In genomic region chr9:25150791-25151610, GRCm38 (mm10) we compare ENCODE assay signal across 7 mouse cellular contexts. TPM values are rescaled to one million over a fixed set of nuclear protein-coding genes. Genes with fewer than 3 reads are reported as not detected.
DNase-seq lines count a peak whose midpoint lies in the region; ATAC-seq and TF ChIP-seq lines count a peak whose summit lies in the region.

No protein-coding gene starts in this region.

- H3K4me3 ChIP-seq in MEL (ENCODE audit: control insufficient read depth in 1 of 2, insufficient read depth in 1 of 2, low read depth in 2 of 2, low read length in 2 of 2) = peak overlapping the region; percentile 73 to 94
- H3K4me3 ChIP-seq in forebrain, embryonic 12.5 days (replicated peaks) = peak overlapping the region; percentile 95
- H3K4me3 ChIP-seq in hindbrain, embryonic 14.5 days (replicated peaks; ENCODE audit: low read length) = peak overlapping the region; percentile 89
- peak overlapping the region; percentile 91 for H3K4me3 ChIP-seq in limb, embryonic 13.5 days
- H3K4me3 ChIP-seq in midbrain, embryonic 12.5 days = peak overlapping the region; percentile 94

- H3K27ac ChIP-seq in MEL (ENCODE audit: control insufficient read depth, low read depth, low read length) = peak overlapping the region; percentile 68
- H3K27ac ChIP-seq in forebrain, embryonic 12.5 days = peak overlapping the region; percentile 99
- H3K27ac ChIP-seq in hindbrain, embryonic 14.5 days = peak overlapping the region; percentile 97
- H3K27ac ChIP-seq in limb, embryonic 13.5 days = peak overlapping the region; percentile 100
- peak overlapping the region; percentile 99 for H3K27ac ChIP-seq in midbrain, embryonic 12.5 days (replicated peaks)

- TF ChIP-seq EP300 in MEL (IDR thresholded peaks at IDR 0.05; ENCODE audit: low read depth in 1 of 2, low read length in 2 of 2) = no peak

- peak overlapping the region; percentile 80 for H3K9ac ChIP-seq in MEL (ENCODE audit: control insufficient read depth, low read depth, low read length, poor library complexity, severe bottlenecking)
- peak overlapping the region; percentile 95 for H3K9ac ChIP-seq in forebrain, embryonic 12.5 days
- peak overlapping the region; percentile 93 for H3K9ac ChIP-seq in hindbrain, embryonic 14.5 days
- H3K9ac ChIP-seq in limb, embryonic 13.5 days = peak overlapping the region; percentile 94
- peak overlapping the region; percentile 95 for H3K9ac ChIP-seq in midbrain, embryonic 12.5 days (replicated peaks)

- H3K36me3 ChIP-seq in MEL (ENCODE audit: control insufficient read depth in 1 of 2, insufficient read depth in 2 of 2, low read length in 2 of 2) = peaks cover 0 to 40% of the 10 kb centered on the region in 2 experiments; a peak in 2 of 4 replicates
- H3K36me3 ChIP-seq in forebrain, embryonic 12.5 days (replicated peaks) = no peaks in the 10 kb centered on the region
- 0 out of 2 replicates have a peak, but pooled peaks cover 6% of the 10 kb centered on the region for H3K36me3 ChIP-seq in hindbrain, embryonic 14.5 days (replicated peaks; ENCODE audit: control insufficient read depth, insufficient read depth)
- peaks cover 7% of the 10 kb centered on the region; the same call in 1 of the 2 replicates for H3K36me3 ChIP-seq in limb, embryonic 13.5 days
- no peaks in the 10 kb centered on the region for H3K36me3 ChIP-seq in midbrain, embryonic 12.5 days

- H3K9me3 ChIP-seq in MEL (replicated peaks; ENCODE audit: insufficient read depth, low read length) = no peaks in the 10 kb centered on the region
- H3K9me3 ChIP-seq in forebrain, embryonic 12.5 days = no peaks in the 10 kb centered on the region
- no peaks in the 10 kb centered on the region for H3K9me3 ChIP-seq in hindbrain, embryonic 14.5 days (ENCODE audit: control insufficient read depth, low read length)
- H3K9me3 ChIP-seq in limb, embryonic 13.5 days = no peaks in the 10 kb centered on the region
- no peaks in the 10 kb centered on the region for H3K9me3 ChIP-seq in midbrain, embryonic 12.5 days

- peak overlapping the region; percentile 68 for H3K4me2 ChIP-seq in forebrain, embryonic 12.5 days
- peak overlapping the region; percentile 69 for H3K4me2 ChIP-seq in hindbrain, embryonic 14.5 days (replicated peaks)
- H3K4me2 ChIP-seq in limb, embryonic 13.5 days (replicated peaks) = peak overlapping the region; percentile 79
- peak overlapping the region; percentile 86 for H3K4me2 ChIP-seq in midbrain, embryonic 12.5 days (replicated peaks)

- no peak for TF ChIP-seq RAD21 in MEL (IDR thresholded peaks at IDR 0.05; ENCODE audit: low read depth, low read length)

- peaks cover 31% of the 10 kb centered on the region for H3K79me2 ChIP-seq in MEL (ENCODE audit: control insufficient read depth, insufficient read depth, low read length, poor library complexity)

- H3K4me1 ChIP-seq in MEL (ENCODE audit: control insufficient read depth in 1 of 2, insufficient read depth in 2 of 2, low read length in 2 of 2) = peaks cover 6 to 13% of the 10 kb centered on the region in 2 experiments
- peaks cover 23% of the 10 kb centered on the region for H3K4me1 ChIP-seq in forebrain, embryonic 12.5 days
- peaks cover 26% of the 10 kb centered on the region for H3K4me1 ChIP-seq in hindbrain, embryonic 14.5 days (replicated peaks; ENCODE audit: control insufficient read depth, insufficient read depth, low read length)
- H3K4me1 ChIP-seq in limb, embryonic 13.5 days = peaks cover 22% of the 10 kb centered on the region
- H3K4me1 ChIP-seq in midbrain, embryonic 12.5 days = peaks cover 26% of the 10 kb centered on the region

- WGBS in forebrain, embryonic 12.5 days = under 1% methylated on average over 57 of the region's 73 CpGs
- under 1% methylated on average over 73 of the region's 73 CpGs for WGBS in hindbrain, embryonic 14.5 days
- WGBS in limb, embryonic 13.5 days = under 1% methylated on average over 73 of the region's 73 CpGs
- under 1% methylated on average over 72 of the region's 73 CpGs for WGBS in midbrain, embryonic 12.5 days

- no peaks in the 10 kb centered on the region for H3K27me3 ChIP-seq in MEL (ENCODE audit: control insufficient read depth in 1 of 2, insufficient read depth in 2 of 2, low read length in 2 of 2)
- H3K27me3 ChIP-seq in forebrain, embryonic 12.5 days = no peaks in the 10 kb centered on the region
- H3K27me3 ChIP-seq in hindbrain, embryonic 14.5 days (ENCODE audit: control insufficient read depth, insufficient read depth, low read length) = no peaks in the 10 kb centered on the region
- H3K27me3 ChIP-seq in limb, embryonic 13.5 days = no peaks in the 10 kb centered on the region
- no peaks in the 10 kb centered on the region for H3K27me3 ChIP-seq in midbrain, embryonic 12.5 days

- no peak for TF ChIP-seq POLR2A in MEL (IDR thresholded peaks at IDR 0.05; ENCODE audit: control insufficient read depth in 1 of 2, insufficient read depth in 1 of 2, low read depth in 1 of 2, low read length in 2 of 2, poor library complexity in 1 of 2)

- peak; percentile 72 for ATAC-seq in forebrain, embryonic 12.5 days (ENCODE audit: low FRiP score)
- ATAC-seq in hindbrain, embryonic 14.5 days (ENCODE audit: low FRiP score) = peak; percentile 65; the same call in 1 of the 2 replicates
- peak; percentile 82 for ATAC-seq in limb, embryonic 13.5 days (ENCODE audit: low FRiP score, low read depth)
- ATAC-seq in midbrain, embryonic 12.5 days (ENCODE audit: low FRiP score, low read depth) = no peak; the same call in 1 of the 2 replicates

- TF ChIP-seq CTCF in MEL (IDR thresholded peaks at IDR 0.05 in 2 of 3, conservative IDR thresholded peaks at IDR 0.05 in 1 of 3; ENCODE audit: control insufficient read depth in 1 of 3, insufficient read depth in 1 of 3, low read depth in 2 of 3, low read length in 3 of 3, poor library complexity in 1 of 3, severe bottlenecking in 1 of 3) = no peak

- peak; percentile 55 for DNase-seq in MEL (ENCODE audit: low read depth, low spot score)
- peak; percentile 55 to 59 for DNase-seq in adrenal gland, postnatal 4 days (ENCODE audit: low spot score in 2 of 2)
- peak; percentile 62 for DNase-seq in hindbrain, embryonic 14.5 days (ENCODE audit: low spot score)
- DNase-seq in spleen, postnatal 10 days (ENCODE audit: low spot score in 2 of 2) = peak; percentile 74 to 84

TF ChIP-seq in MEL, 35 proteins besides CTCF, POLR2A, EP300 and RAD21:
- TF ChIP-seq MEF2A (IDR thresholded peaks at IDR 0.05; ENCODE audit: extremely low read depth, insufficient replicate concordance, low read depth, low read length, poor library complexity, severe bottlenecking) = no peak
- TF ChIP-seq CHD1 (IDR thresholded peaks at IDR 0.05; ENCODE audit: low read depth, low read length) = peak; percentile 44; the same call in 1 of the 2 replicates
- TF ChIP-seq MYC (IDR thresholded peaks at IDR 0.05; ENCODE audit: low read depth, low read length) = 0 out of 2 replicates have a peak, but pooled peaks have one; percentile 11
- TF ChIP-seq UBTF (IDR thresholded peaks at IDR 0.05; ENCODE audit: borderline replicate concordance, insufficient read depth, low read depth, low read length) = peak; percentile 93; the same call in 1 of the 2 replicates
TF ChIP-seq in MEL: peak in this region for 3.

RNA-seq across cellular contexts. Expression of gene Herpud2, which starts 0.6 kb away (rescaled TPM):
- 4.3 and 5.5 TPM in 2 replicates for total RNA-seq in MEL (2012; rRNA removed)
- polyA plus RNA-seq in MEL (2012; ENCODE audit: insufficient read depth in 1 of 2, insufficient read length in 2 of 2, low read depth in 1 of 2, low replicate concordance in 2 of 2, missing spikeins in 1 of 2) = 10 to 100 TPM in 1 of 2 experiments, not detected in 1; 17.2 TPM
- 10 to 100 TPM; 48.3 to 48.8 TPM for total RNA-seq in adrenal gland, postnatal 4 days (2021)
- polyA plus RNA-seq in forebrain, embryonic 12.5 days (2016; fragmentation: Nextera tagmentation; extraction: Ambion mirVana) = 41.7 and 42.8 TPM in 2 replicates
- 36.7 and 40.3 TPM in 2 replicates for polyA plus RNA-seq in hindbrain, embryonic 14.5 days (2014; fragmentation: Nextera tagmentation; extraction: Ambion mirVana)
- polyA plus RNA-seq in limb, embryonic 13.5 days (2015; fragmentation: Nextera tagmentation; extraction: Ambion mirVana) = 29.5 and 30.2 TPM in 2 replicates
- polyA plus RNA-seq in midbrain, embryonic 12.5 days (2016; fragmentation: Nextera tagmentation; extraction: Ambion mirVana) = 44.2 and 47.0 TPM in 2 replicates
